Comparison of ENCODE assay signal across 16 mouse cellular contexts in genomic region chr9:59588252-59588651, GRCm38 (mm10). TPM values are rescaled to one million over a fixed set of nuclear protein-coding genes. Genes with fewer than 3 reads are reported as not detected.
A peak's percentile ranks its signal among the peaks of the same experiment; 100 is the strongest.
DNase-seq lines count a peak whose midpoint lies in the region; ATAC-seq and TF ChIP-seq lines count a peak whose summit lies in the region.
"Had no signal": no experiment of that assay in that cellular context is flagged by ENCODE, and none has a peak within 500 bp of the region (broad histone marks: within the 10 kb centered on the region; RNA-seq: fewer than 3 reads in every experiment).

No protein-coding gene starts in this region.

- H3K79me2 ChIP-seq in heart, adult 2 months (replicated peaks; ENCODE audit: control insufficient read depth, insufficient read depth, low read length): no peaks in the 10 kb centered on the region

- peaks cover 37% of the 10 kb centered on the region for H3K4me1 ChIP-seq in forebrain, embryonic 15.5 days
- H3K4me1 ChIP-seq in neural tube, embryonic 15.5 days: peaks cover 31% of the 10 kb centered on the region
- no peaks in the 10 kb centered on the region for H3K4me1 ChIP-seq in heart, adult 2 months (ENCODE audit: control insufficient read depth, insufficient read depth, low read length)
- H3K4me1 ChIP-seq in kidney, embryonic 14.5 days (ENCODE audit: control insufficient read depth, insufficient read depth, low read length): no peaks in the 10 kb centered on the region
- H3K4me1 ChIP-seq: stomach, embryonic 15.5 days had no signal

- ATAC-seq in forebrain, embryonic 15.5 days (replicated peaks): peak; percentile 36; the same call in 1 of the 2 replicates
- ATAC-seq in neural tube, embryonic 15.5 days (ENCODE audit: low FRiP score): peak; percentile 57; the same call in 1 of the 2 replicates
- no peak for ATAC-seq in kidney, embryonic 14.5 days (ENCODE audit: low FRiP score, low TSS enrichment)
- ATAC-seq: activated CD4-positive, CD25-positive, alpha-beta regulatory T cell, adult 4 months had no signal

- DNase-seq in left cerebral cortex, adult 2 months (ENCODE audit: extremely low spot score in 1 of 2, low spot score in 2 of 2): no peak
- DNase-seq in left cerebral cortex, adult 9 months (ENCODE audit: low spot score in 2 of 2): no peak
- DNase-seq in layer of hippocampus, adult 8-10 months (ENCODE audit: low spot score in 2 of 2): peak; percentile 45 to 48
- no peak for DNase-seq in heart, adult 2 months
- DNase-seq in thymus, postnatal 25 days: no peak
- DNase-seq: cerebellum, adult 9-10 months; gastrocnemius, postnatal 14 days had no signal

- H3K9ac ChIP-seq in forebrain, embryonic 15.5 days (replicated peaks): peak overlapping the region; percentile 20; the same call in 1 of the 2 replicates
- no peak overlapping the region for H3K9ac ChIP-seq in neural tube, embryonic 15.5 days (replicated peaks)
- no peak overlapping the region for H3K9ac ChIP-seq in heart, adult 2 months (ENCODE audit: low read depth, low read length)
- H3K9ac ChIP-seq in kidney, embryonic 14.5 days (ENCODE audit: low read depth, low read length): no peak overlapping the region
- H3K9ac ChIP-seq: heart, embryonic 15.5 days; stomach, embryonic 15.5 days had no signal

- no peak for TF ChIP-seq POLR2A in heart, adult 2 months (IDR thresholded peaks at IDR 0.05; ENCODE audit: insufficient read depth, low read depth, low read length)

- 31% methylated on average over 5 of the region's 5 CpGs for WGBS in forebrain, embryonic 15.5 days
- 27% methylated on average over 5 of the region's 5 CpGs for WGBS in neural tube, embryonic 15.5 days
- WGBS in heart, adult 2 months: 69% methylated on average over 5 of the region's 5 CpGs
- WGBS in kidney, embryonic 14.5 days: 75% methylated on average over 5 of the region's 5 CpGs

- H3K27ac ChIP-seq in left cerebral cortex, adult 2 months: peak overlapping the region; percentile 91
- H3K27ac ChIP-seq in forebrain, embryonic 15.5 days (replicated peaks): peak overlapping the region; percentile 89
- peak overlapping the region; percentile 79 for H3K27ac ChIP-seq in neural tube, embryonic 15.5 days (replicated peaks)
- no peak overlapping the region for H3K27ac ChIP-seq in heart, adult 2 months
- H3K27ac ChIP-seq in kidney, embryonic 14.5 days (ENCODE audit: low read depth, low read length): no peak overlapping the region
- H3K27ac ChIP-seq: heart, embryonic 15.5 days; stomach, embryonic 15.5 days had no signal

- no peaks in the 10 kb centered on the region for H3K36me3 ChIP-seq in forebrain, embryonic 15.5 days
- no peaks in the 10 kb centered on the region for H3K36me3 ChIP-seq in neural tube, embryonic 15.5 days
- no peaks in the 10 kb centered on the region for H3K36me3 ChIP-seq in heart, adult 2 months (ENCODE audit: control insufficient read depth, insufficient read depth, low read length)
- H3K36me3 ChIP-seq in kidney, embryonic 14.5 days (ENCODE audit: control insufficient read depth, insufficient read depth, low read length): no peaks in the 10 kb centered on the region
- H3K36me3 ChIP-seq: heart, embryonic 15.5 days; stomach, embryonic 15.5 days had no signal

- TF ChIP-seq CTCF in left cerebral cortex, adult 2 months (IDR thresholded peaks at IDR 0.05): no peak
- no peak for TF ChIP-seq CTCF in heart, adult 2 months (IDR thresholded peaks at IDR 0.05)

- no peak for TF ChIP-seq EP300 in heart, adult 2 months (IDR thresholded peaks at IDR 0.05; ENCODE audit: insufficient read depth, low read depth, low read length)

- H3K4me3 ChIP-seq in left cerebral cortex, adult 2 months: no peak overlapping the region
- peak overlapping the region; percentile 28; the same call in 1 of the 2 replicates for H3K4me3 ChIP-seq in forebrain, embryonic 15.5 days
- H3K4me3 ChIP-seq in neural tube, embryonic 15.5 days (replicated peaks): no peak overlapping the region
- no peak overlapping the region for H3K4me3 ChIP-seq in heart, adult 2 months
- no peak overlapping the region for H3K4me3 ChIP-seq in kidney, embryonic 14.5 days (ENCODE audit: low read length)
- H3K4me3 ChIP-seq: heart, embryonic 15.5 days; stomach, embryonic 15.5 days had no signal

- intact Hi-C loops in left cerebral cortex, adult 2 months (cut with DNase I): no loop called here
- intact Hi-C loops in heart, adult 2 months (cut with DNase I): loop anchor here (10.0 kb wide), 1 partner anchor 683 kb away; no protein-coding TSS in a partner anchor

- H3K4me2 ChIP-seq in forebrain, embryonic 15.5 days (replicated peaks): peak overlapping the region; percentile 52
- peak overlapping the region; percentile 57 for H3K4me2 ChIP-seq in neural tube, embryonic 15.5 days
- H3K4me2 ChIP-seq in kidney, embryonic 14.5 days (replicated peaks; ENCODE audit: low read depth, low read length): no peak overlapping the region
- H3K4me2 ChIP-seq: heart, embryonic 15.5 days; stomach, embryonic 15.5 days had no signal

- H3K27me3 ChIP-seq in forebrain, embryonic 15.5 days: 0 out of 2 replicates have a peak, but pooled peaks cover 3% of the 10 kb centered on the region
- H3K27me3 ChIP-seq in neural tube, embryonic 15.5 days (replicated peaks): peaks cover 10% of the 10 kb centered on the region
- no peaks in the 10 kb centered on the region for H3K27me3 ChIP-seq in heart, adult 2 months (ENCODE audit: control insufficient read depth, insufficient read depth, low read length)
- peaks cover 6% of the 10 kb centered on the region; the same call in 1 of the 2 replicates for H3K27me3 ChIP-seq in kidney, embryonic 14.5 days (ENCODE audit: control insufficient read depth, insufficient read depth, low read length)
- H3K27me3 ChIP-seq: stomach, embryonic 15.5 days had no signal

- H3K9me3 ChIP-seq in forebrain, embryonic 15.5 days: no peaks in the 10 kb centered on the region
- H3K9me3 ChIP-seq in neural tube, embryonic 15.5 days (replicated peaks): no peaks in the 10 kb centered on the region
- no peaks in the 10 kb centered on the region for H3K9me3 ChIP-seq in kidney, embryonic 14.5 days (ENCODE audit: control insufficient read depth, low read length)
- H3K9me3 ChIP-seq: heart, embryonic 15.5 days; stomach, embryonic 15.5 days had no signal

RNA-seq across cellular contexts. Expression of gene Celf6, which starts 10.5 kb away (rescaled TPM):
- total RNA-seq in left cerebral cortex, adult 2 months (2021): 10 to 100 TPM; 28.8 to 30.6 TPM
- 24.6 and 34.3 TPM in 2 replicates for polyA plus RNA-seq in forebrain, embryonic 15.5 days (2015; fragmentation: Nextera tagmentation; extraction: Ambion mirVana)
- 10 to 100 TPM; 27.3 to 34.8 (median 31.1) TPM for total RNA-seq in layer of hippocampus, adult 8-10 months (2022)
- 30.5 and 35.8 TPM in 2 replicates for polyA plus RNA-seq in neural tube, embryonic 15.5 days (2015; fragmentation: Nextera tagmentation; extraction: Ambion mirVana)
- total RNA-seq in heart, adult 2 months (2021): not detected
- 0.18 TPM in 1 of 2 replicates, not detected in the other for polyA plus RNA-seq in heart, adult 2 months (2012; rRNA removed)
- not detected in 2 replicates for polyA plus RNA-seq in kidney, embryonic 14.5 days (2014; fragmentation: Nextera tagmentation; extraction: Ambion mirVana)
- total RNA-seq: gastrocnemius, postnatal 14 days; liver, adult 2 months had no signal
- polyA plus RNA-seq: activated CD4-positive, CD25-positive, alpha-beta regulatory T cell, adult 4 months; liver, adult 2 months had no signal

RNA-seq across cellular contexts. Expression of gene Parp6, which starts 28.8 kb away (rescaled TPM):
- 100 to 1,000 TPM; 144 to 156 TPM for total RNA-seq in left cerebral cortex, adult 2 months (2021)
- polyA plus RNA-seq in forebrain, embryonic 15.5 days (2015; fragmentation: Nextera tagmentation; extraction: Ambion mirVana): 188 and 191 TPM in 2 replicates
- total RNA-seq in layer of hippocampus, adult 8-10 months (2022): 100 to 1,000 TPM; 118 to 145 (median 127) TPM
- polyA plus RNA-seq in neural tube, embryonic 15.5 days (2015; fragmentation: Nextera tagmentation; extraction: Ambion mirVana): 180 and 208 TPM in 2 replicates
- total RNA-seq in heart, adult 2 months (2021): 10 to 100 TPM; 16.4 to 16.5 TPM
- 24.2 and 40.3 TPM in 2 replicates for polyA plus RNA-seq in heart, adult 2 months (2012; rRNA removed)
- 17.9 and 23.9 TPM in 2 replicates for polyA plus RNA-seq in kidney, embryonic 14.5 days (2014; fragmentation: Nextera tagmentation; extraction: Ambion mirVana)

RNA-seq across cellular contexts. Expression of gene Tmem202, which starts 48.6 kb away (rescaled TPM):
- 1 to 10 TPM; 3.7 to 4.1 TPM for total RNA-seq in left cerebral cortex, adult 2 months (2021)
- polyA plus RNA-seq in forebrain, embryonic 15.5 days (2015; fragmentation: Nextera tagmentation; extraction: Ambion mirVana): 0.47 and 0.74 TPM in 2 replicates
- 1 to 10 TPM; 1.8 to 3.3 (median 2.9) TPM for total RNA-seq in layer of hippocampus, adult 8-10 months (2022)
- polyA plus RNA-seq in neural tube, embryonic 15.5 days (2015; fragmentation: Nextera tagmentation; extraction: Ambion mirVana): 0.83 and 1.3 TPM in 2 replicates
- total RNA-seq in heart, adult 2 months (2021): under 1 TPM; 0.37 to 0.84 TPM
- polyA plus RNA-seq in heart, adult 2 months (2012; rRNA removed): 0.16 and 0.29 TPM in 2 replicates
- 0.19 TPM in 1 of 2 replicates, not detected in the other for polyA plus RNA-seq in kidney, embryonic 14.5 days (2014; fragmentation: Nextera tagmentation; extraction: Ambion mirVana)
- polyA plus RNA-seq: activated CD4-positive, CD25-positive, alpha-beta regulatory T cell, adult 4 months; intestine, embryonic 14.5 days; liver, adult 2 months; lung, embryonic 16.5 days; stomach, embryonic 15.5 days had no signal

RNA-seq across cellular contexts. Expression of gene Hexa, which starts 48.9 kb away (rescaled TPM):
- total RNA-seq in left cerebral cortex, adult 2 months (2021): 10 to 100 TPM; 49.3 to 53.1 TPM
- polyA plus RNA-seq in forebrain, embryonic 15.5 days (2015; fragmentation: Nextera tagmentation; extraction: Ambion mirVana): 47.5 and 53.0 TPM in 2 replicates
- 100 to 1,000 TPM in 2 of 4 experiments, 10 to 100 TPM in 2; 49.0 to 144 (median 85.2) TPM for total RNA-seq in layer of hippocampus, adult 8-10 months (2022)
- polyA plus RNA-seq in neural tube, embryonic 15.5 days (2015; fragmentation: Nextera tagmentation; extraction: Ambion mirVana): 59.9 and 64.3 TPM in 2 replicates
- total RNA-seq in heart, adult 2 months (2021): 10 to 100 TPM; 46.9 to 51.7 TPM
- polyA plus RNA-seq in heart, adult 2 months (2012; rRNA removed): 50.6 and 64.4 TPM in 2 replicates
- polyA plus RNA-seq in kidney, embryonic 14.5 days (2014; fragmentation: Nextera tagmentation; extraction: Ambion mirVana): 47.3 and 58.1 TPM in 2 replicates

Comparison
In these comparisons a context has a peak if more than half of its experiments do, and no peak if none do; other contexts are left out.
1. DNase-seq: peak in layer of hippocampus, adult 8-10 months (2 of 2); none in left cerebral cortex, adult 2 months (0 of 2), left cerebral cortex, adult 9 months (0 of 2), heart, adult 2 months (0 of 2) and thymus, postnatal 25 days (single experiment).
2. H3K27ac ChIP-seq: peak in left cerebral cortex, adult 2 months (single experiment), forebrain, embryonic 15.5 days (single experiment) and neural tube, embryonic 15.5 days (single experiment); none in heart, adult 2 months (single experiment) and kidney, embryonic 14.5 days (single experiment).
3. RNA of gene Celf6, which starts 10.5 kb away (polyA plus RNA-seq): 30.5 to 35.8 TPM in neural tube, embryonic 15.5 days and 24.6 to 34.3 TPM in forebrain, embryonic 15.5 days; not detected in kidney, embryonic 14.5 days and 0.18 TPM in heart, adult 2 months; every median in the first group is over 10 times any median in the second.